Mouse (Mus musculus) hindbrain, embryonic 15.5 days (tissue): ENCODE data around the gene Pter. TPM values are rescaled to one million over a fixed set of nuclear protein-coding genes. Genes with fewer than 3 reads are reported as not detected.

Experiments used
- ATAC-seq: fragments of 200-750 bp; cut with Nextera tagmentation; 2 replicates; pipeline ENCODE4 v1.8.0; 2017; ENCODE audit warnings: low read depth, moderate number of reproducible peaks, moderate TSS enrichment; ENCODE audit not compliant: low FRiP score
- H3K27ac ChIP-seq: fragments of 300-500 bp; sonication (generic); replicated peaks from 2 replicates; pipeline ENCODE4 v1.5.1; 2015; ENCODE audit warnings: mild to moderate bottlenecking, inconsistent platforms
- H3K27me3 ChIP-seq: fragments of 300-500 bp; sonication (generic); 2 replicates; pipeline ENCODE4 v1.6.1; 2015; ENCODE audit warnings: control low read depth, inconsistent platforms
- H3K36me3 ChIP-seq: fragments of 300-500 bp; sonication (generic); 2 replicates; pipeline ENCODE4 v1.6.1; 2015; ENCODE audit warnings: control low read depth, inconsistent platforms
- H3K4me1 ChIP-seq: fragments of 300-500 bp; sonication (generic); replicated peaks from 2 replicates; pipeline ENCODE4 v1.6.1; 2015; ENCODE audit warnings: control low read depth, inconsistent platforms
- H3K4me2 ChIP-seq: fragments of 300-500 bp; sonication (generic); 2 replicates; pipeline ENCODE4 v1.6.1; 2015; ENCODE audit warnings: moderate library complexity, mild to moderate bottlenecking, inconsistent platforms
- H3K4me3 ChIP-seq: fragments of 300-500 bp; sonication (generic); 2 replicates; pipeline ENCODE4 v1.5.1; 2015; ENCODE audit warnings: mild to moderate bottlenecking, inconsistent platforms
- H3K9ac ChIP-seq: fragments of 300-500 bp; sonication (generic); 2 replicates; pipeline ENCODE4 v1.6.1; 2015; ENCODE audit warnings: inconsistent platforms
- H3K9me3 ChIP-seq: fragments of 300-500 bp; sonication (generic); 2 replicates; pipeline ENCODE4 v1.6.1; 2016; ENCODE audit warnings: control low read depth, inconsistent platforms
- WGBS: fragments of 180-500 bp; shearing (Covaris S2); methylation state at CpG from one replicate; pipeline ENCODE4 v1.1.7; 2015; 5-methylcytosine and 5-hydroxymethylcytosine counted together
- polyA plus RNA-seq: library from polyadenylated mRNA; unstranded; fragments of >200 nt; fragmentation: Nextera tagmentation; extraction: Ambion mirVana; gene quantifications from 2 replicates; pipeline ENCODE4 v1.2.1, GENCODE M21; 2015

Pter gene
- polyA plus RNA-seq, 1 experiment from 2014 or later: 9.5 TPM

DNA sequence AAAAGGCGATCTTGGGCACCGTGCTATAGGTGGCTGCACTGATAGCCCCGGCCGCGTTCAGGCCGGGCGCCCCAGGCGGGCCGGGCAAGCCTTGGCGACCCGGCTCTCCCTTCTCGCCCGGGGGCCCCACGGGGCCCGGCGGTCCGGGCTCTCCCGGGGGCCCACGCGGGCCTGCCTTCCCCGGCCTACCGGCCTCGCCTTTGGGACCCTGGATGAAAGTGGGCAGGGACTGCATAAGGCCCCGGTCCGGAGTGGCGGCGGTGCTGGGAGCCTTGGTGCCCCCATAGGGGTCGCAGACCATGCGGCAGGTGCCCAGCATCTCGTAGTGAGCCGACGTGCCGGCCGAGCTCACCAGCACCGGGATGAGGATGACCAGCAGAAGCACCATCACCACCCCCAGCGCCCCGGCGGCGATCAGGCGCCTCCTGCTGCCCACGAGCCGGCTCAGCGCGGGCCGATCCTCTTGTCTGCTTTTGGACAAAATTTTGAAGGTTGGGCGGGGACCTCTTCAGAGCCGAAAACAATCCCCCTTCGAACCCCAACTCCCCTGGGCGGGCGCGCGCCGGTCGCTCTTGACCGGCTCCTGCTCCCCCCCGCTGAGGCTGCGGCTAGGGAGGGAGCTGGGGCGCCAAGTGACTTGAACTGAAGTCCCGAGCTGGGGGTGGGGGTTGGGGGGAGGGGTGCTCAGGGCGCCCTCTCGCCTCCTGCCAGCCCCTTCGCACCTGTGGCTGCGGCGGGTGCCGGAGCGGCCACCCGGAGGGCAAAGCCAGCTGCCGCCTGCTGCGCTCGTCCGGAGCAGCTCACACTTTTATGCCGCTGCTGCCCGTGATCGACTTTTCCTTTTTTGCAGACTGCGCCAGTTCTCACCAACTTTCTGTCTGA lies 86.9 kb downstream of the Pter start:
- peak overlapping the region; percentile 65 for H3K4me3 ChIP-seq
- H3K4me1 ChIP-seq: peaks cover 27% of the 10 kb centered on the region
- peak overlapping the region; percentile 73 for H3K27ac ChIP-seq
- under 1% methylated on average over 74 of the region's 75 CpGs for WGBS
- H3K36me3 ChIP-seq: no peaks in the 10 kb centered on the region
- ATAC-seq: peak; percentile 71
- H3K9me3 ChIP-seq: no peaks in the 10 kb centered on the region
- H3K27me3 ChIP-seq: peaks cover 32% of the 10 kb centered on the region
- peak overlapping the region; percentile 100 for H3K4me2 ChIP-seq
- peak overlapping the region; percentile 59 for H3K9ac ChIP-seq

DNA sequence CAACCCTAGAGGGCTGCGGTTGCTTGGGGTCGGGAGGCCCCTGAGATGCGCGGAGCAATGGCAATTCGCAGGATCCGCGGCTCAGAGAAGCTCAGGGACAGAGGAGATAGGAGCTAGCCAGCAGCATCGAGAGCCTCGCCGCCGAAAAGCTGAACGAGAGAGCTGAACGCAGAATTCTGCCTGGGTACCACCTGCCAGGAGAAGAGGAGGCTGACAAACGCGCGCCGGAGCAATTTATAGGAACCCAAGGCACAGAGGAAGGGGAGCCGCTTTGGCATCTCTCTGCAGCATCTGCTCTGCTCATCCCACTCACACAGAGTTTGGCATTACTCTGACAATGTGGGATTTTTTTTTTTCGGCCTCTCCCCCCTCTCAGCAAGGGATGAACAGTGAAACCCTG lies 87.6 kb downstream of the Pter start, which contains the start of gene C1ql3:
C1ql3 (minus strand) TSS at position 335 of the 400 bp plus-strand sequence.
- Histone ChIP-seq H3K27ac (peak within 1 kb of the TSS; percentile 73), H3K4me1 (peaks cover 27% of the 10 kb centered on the region), H3K4me2 (peak within 1 kb of the TSS; percentile 100), H3K4me3 (peak within 1 kb of the TSS; percentile 65), H3K9me3 (no peaks in the 10 kb centered on the region), H3K36me3 (no peaks in the 10 kb centered on the region), H3K27me3 (peaks cover 32% of the 10 kb centered on the region), H3K9ac (peak within 1 kb of the TSS; percentile 59)
- under 1% methylated on average over 19 of the region's 19 CpGs for WGBS
- ATAC-seq: peak; percentile 54; the same call in 1 of the 2 replicates

GRCm38 (mm10) chr2:13011973-13012372 lies 88.1 kb downstream of the Pter start:
- H3K4me3 ChIP-seq: peak overlapping the region; percentile 65

GRCm38 (mm10) chr2:13018382-13018781 lies 94.5 kb downstream of the Pter start:
- Histone ChIP-seq H3K4me2 (no peak overlapping the region), H3K4me1 (no peaks in the 10 kb centered on the region), H3K27me3 (peaks cover 3% of the 10 kb centered on the region; the same call in 1 of the 2 replicates), H3K4me3 (no peak overlapping the region), H3K27ac (no peak overlapping the region), H3K36me3 (no peaks in the 10 kb centered on the region), H3K9ac (no peak overlapping the region), H3K9me3 (no peaks in the 10 kb centered on the region)
- 38% methylated on average over 5 of the region's 5 CpGs for WGBS
- no peak for ATAC-seq

More at GRCm38 (mm10) chr2:13011973-13012372, 88.1 kb downstream of the Pter start:
- WGBS: 33% methylated on average over 3 of the region's 3 CpGs
- H3K36me3 ChIP-seq: no peaks in the 10 kb centered on the region
- H3K27me3 ChIP-seq: peaks cover 32% of the 10 kb centered on the region
- H3K27ac ChIP-seq: no peak overlapping the region
- ATAC-seq: no peak
- H3K9me3 ChIP-seq: no peaks in the 10 kb centered on the region
- H3K4me1 ChIP-seq: peaks cover 27% of the 10 kb centered on the region
- peak overlapping the region; percentile 100 for H3K4me2 ChIP-seq
- peak overlapping the region; percentile 59; the same call in 1 of the 2 replicates for H3K9ac ChIP-seq

DNA sequence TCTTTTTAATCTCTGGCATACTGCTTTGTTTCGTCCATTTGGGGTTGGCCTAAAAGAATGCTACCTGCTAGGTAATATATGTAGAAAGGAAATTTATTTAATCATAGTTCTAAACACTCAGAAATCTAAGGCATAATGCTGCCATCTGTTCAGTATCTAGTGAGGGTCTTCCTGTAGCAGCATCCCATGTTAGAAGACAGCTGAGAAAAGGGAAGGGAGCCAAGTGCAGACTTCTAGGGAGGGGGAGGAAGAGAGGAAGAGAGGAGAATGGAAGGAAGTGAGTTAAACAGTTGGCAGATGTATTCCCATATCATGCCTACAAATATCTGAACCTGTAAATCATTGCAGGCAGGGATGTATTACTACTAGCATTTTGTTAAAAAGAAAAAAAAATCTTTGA lies 95.0 kb downstream of the Pter start:
- no peaks in the 10 kb centered on the region for H3K27me3 ChIP-seq
- no peaks in the 10 kb centered on the region for H3K4me1 ChIP-seq
- 80% methylated on average over 1 of the region's 1 CpGs for WGBS
- no peak overlapping the region for H3K4me2 ChIP-seq
- no peaks in the 10 kb centered on the region for H3K9me3 ChIP-seq
- no peak overlapping the region for H3K9ac ChIP-seq
- no peaks in the 10 kb centered on the region for H3K36me3 ChIP-seq
- ATAC-seq: no peak
- H3K4me3 ChIP-seq: no peak overlapping the region
- no peak overlapping the region for H3K27ac ChIP-seq

DNA sequence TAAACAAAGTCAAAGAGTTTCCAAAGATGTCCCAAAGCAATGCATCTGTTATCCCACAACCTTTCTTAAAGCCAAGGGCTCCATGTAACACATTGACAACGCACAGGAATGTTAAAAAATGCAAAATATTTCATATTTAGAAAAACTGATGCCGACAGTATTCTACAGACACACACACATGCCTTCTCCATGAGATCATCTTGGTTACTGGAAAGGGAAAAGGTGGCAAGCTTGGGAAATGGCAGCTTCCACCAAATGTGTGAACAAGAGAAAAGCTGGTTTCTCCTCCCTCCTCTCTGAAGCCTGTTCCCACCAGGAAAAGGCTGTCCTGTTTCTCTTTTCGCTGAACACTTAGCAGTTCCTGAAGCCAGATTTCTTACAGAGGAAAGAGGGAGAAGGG lies 114.9 kb downstream of the Pter start:
- Histone ChIP-seq H3K36me3 (no peaks in the 10 kb centered on the region), H3K4me2 (no peak overlapping the region), H3K4me3 (no peak overlapping the region), H3K4me1 (no peaks in the 10 kb centered on the region), H3K9ac (no peak overlapping the region), H3K27me3 (no peaks in the 10 kb centered on the region), H3K27ac (no peak overlapping the region), H3K9me3 (no peaks in the 10 kb centered on the region)
- WGBS: 83% methylated on average over 3 of the region's 3 CpGs
- no peak for ATAC-seq

DNA sequence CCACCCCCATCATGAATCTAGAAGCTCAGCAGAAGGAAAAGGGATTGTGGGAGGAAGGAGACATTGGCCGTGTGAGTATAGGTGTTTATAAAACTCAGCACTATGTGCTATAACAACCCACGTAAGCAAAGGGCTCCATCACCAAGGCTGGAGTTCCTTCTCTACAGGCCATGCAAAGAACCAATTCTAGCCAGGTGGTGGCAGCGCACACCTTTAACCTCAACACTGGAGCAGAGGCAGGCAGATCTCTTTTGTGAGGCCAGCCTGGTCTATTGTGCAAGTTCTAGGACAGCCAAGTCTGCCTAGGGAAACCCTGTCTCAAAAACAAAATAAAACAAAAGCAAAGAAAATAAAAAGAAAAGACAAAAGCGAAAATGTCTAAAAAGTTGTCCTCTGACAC lies 115.9 kb downstream of the Pter start:
- H3K27ac ChIP-seq: no peak overlapping the region
- H3K27me3 ChIP-seq: no peaks in the 10 kb centered on the region
- H3K4me2 ChIP-seq: no peak overlapping the region
- no peaks in the 10 kb centered on the region for H3K4me1 ChIP-seq
- H3K36me3 ChIP-seq: no peaks in the 10 kb centered on the region
- ATAC-seq: no peak
- WGBS: 95% methylated on average over 4 of the region's 4 CpGs
- no peak overlapping the region for H3K4me3 ChIP-seq
- no peaks in the 10 kb centered on the region for H3K9me3 ChIP-seq
- no peak overlapping the region for H3K9ac ChIP-seq

- Histone ChIP-seq H3K9me3 (no peaks in the 10 kb centered on the region), H3K4me3 (no peak overlapping the region), H3K27ac (no peak overlapping the region), H3K4me1 (no peaks in the 10 kb centered on the region), H3K4me2 (no peak overlapping the region), H3K9ac (no peak overlapping the region), H3K36me3 (no peaks in the 10 kb centered on the region), H3K27me3 (no peaks in the 10 kb centered on the region)
- WGBS: 89% methylated on average over 4 of the region's 4 CpGs
- no peak for ATAC-seq
Measured at GRCm38 (mm10) chr2:13044555-13044954, 120.7 kb downstream of the Pter start.

DNA sequence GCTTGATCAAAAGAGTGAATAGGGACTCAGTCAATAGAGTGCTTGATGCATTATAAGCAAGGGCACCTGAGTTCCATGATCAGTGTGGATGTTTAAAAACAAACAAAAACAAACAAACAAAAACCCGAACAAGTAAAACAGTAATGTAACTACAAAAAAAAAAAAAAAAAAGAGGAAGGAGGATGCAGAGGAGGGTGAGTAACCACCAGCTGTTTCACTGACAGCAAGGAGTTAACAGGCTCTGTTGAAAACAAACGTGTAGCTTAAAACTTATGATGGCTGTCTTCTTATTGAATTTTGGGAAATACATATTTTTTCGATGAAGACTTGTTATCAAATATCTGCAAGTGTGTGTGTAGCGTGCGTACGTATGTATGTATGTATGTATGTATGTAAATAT lies 124.8 kb downstream of the Pter start:
- Histone ChIP-seq H3K27ac (no peak overlapping the region), H3K4me2 (no peak overlapping the region), H3K27me3 (no peaks in the 10 kb centered on the region), H3K4me3 (no peak overlapping the region), H3K9me3 (no peaks in the 10 kb centered on the region), H3K9ac (no peak overlapping the region), H3K36me3 (no peaks in the 10 kb centered on the region), H3K4me1 (no peaks in the 10 kb centered on the region)
- 92% methylated on average over 6 of the region's 6 CpGs for WGBS
- no peak for ATAC-seq

Other genes starting within 250 kb of the Pter start
- 5.6 and 5.9 TPM in 2 replicates for gene C1ql3, start 87.8 kb downstream of the Pter start, polyA plus RNA-seq